Mouse (Mus musculus) B cell, adult 2 months (primary cell): ENCODE data around the gene Ears2.
A peak's percentile ranks its signal among the peaks of the same experiment; 100 is the strongest.
"Not testable (repeated sequence)": the region's sequence is repeated elsewhere in the genome, so short reads cannot be mapped to it uniquely, and the experiment has no call there.

Experiments
- DNase-seq, 2 experiments: peaks; one replicate each; pipeline ENCODE4 v3.0.0; 2022

Ears2 gene

GRCm38 (mm10) chr7:122066945-122067516 is at the start of gene Ears2, which contains the start of gene Ubfd1:
TSS of gene Ears2 (minus strand) at chr7:122067263.
TSS of gene Ubfd1 (plus strand) at chr7:122067175.
- DNase-seq = peak; percentile 97 to 98

GRCm38 (mm10) chr7:122108206-122108605 is 41.1 kb upstream of the Ears2 start:
- no peak for DNase-seq

- peak; percentile 85 to 89 for DNase-seq
Observed at GRCm38 (mm10) chr7:122101747-122102244, 34.7 kb upstream of the Ears2 start, which contains the start of gene Ndufab1. TSS of gene Ndufab1 (minus strand) at chr7:122101886.

GRCm38 (mm10) chr7:122101014-122101746 is 34.1 kb upstream of the Ears2 start:
- DNase-seq = not testable (repeated sequence)

- DNase-seq = peak; percentile 66 to 69
Observed at GRCm38 (mm10) chr7:122099222-122099621, 32.2 kb upstream of the Ears2 start.

- no peak for DNase-seq
Observed at GRCm38 (mm10) chr7:122098009-122098408, 30.9 kb upstream of the Ears2 start.

- peak; percentile 23 to 32 for DNase-seq
Observed at GRCm38 (mm10) chr7:122094564-122095330, 27.7 kb upstream of the Ears2 start.

GRCm38 (mm10) chr7:122087195-122087982 is 20.3 kb upstream of the Ears2 start:
- DNase-seq = peak; percentile 61 to 62

GRCm38 (mm10) chr7:122081071-122081470 is 14.0 kb upstream of the Ears2 start:
- no peak for DNase-seq

- no peak for DNase-seq
Observed at GRCm38 (mm10) chr7:122079798-122080554, 12.9 kb upstream of the Ears2 start.

GRCm38 (mm10) chr7:122074374-122074773 is 7.3 kb upstream of the Ears2 start:
- DNase-seq = no peak

- no peak for DNase-seq
Observed at GRCm38 (mm10) chr7:122067517-122068381, 686 bp upstream of the Ears2 start.

GRCm38 (mm10) chr7:122066102-122066944 is 740 bp downstream of the Ears2 start:
- no peak for DNase-seq

GRCm38 (mm10) chr7:122065656-122066055 is 1.4 kb downstream of the Ears2 start:
- DNase-seq = no peak

- DNase-seq = no peak
Observed at GRCm38 (mm10) chr7:122056633-122057032, 10.4 kb downstream of the Ears2 start.

GRCm38 (mm10) chr7:122050834-122051233 is 16.2 kb downstream of the Ears2 start:
- DNase-seq = no peak

GRCm38 (mm10) chr7:122048191-122048590 is 18.9 kb downstream of the Ears2 start:
- no peak for DNase-seq

- no peak for DNase-seq
Observed at GRCm38 (mm10) chr7:122046813-122047212, 20.2 kb downstream of the Ears2 start.

GRCm38 (mm10) chr7:122045711-122046110 is 21.4 kb downstream of the Ears2 start:
- no peak for DNase-seq

GRCm38 (mm10) chr7:122045181-122045634 is 21.9 kb downstream of the Ears2 start:
- no peak for DNase-seq
